Mouse (Mus musculus) adrenal gland (tissue): ENCODE data around the gene Nfib.

ENCODE experiments used
- intact Hi-C: fragments of 180-260 bp; cut with DNase I; formaldehyde crosslinking; loops from one replicate; pipeline ENCODE4 v1.15.1; 2025

The Nfib gene

DNA sequence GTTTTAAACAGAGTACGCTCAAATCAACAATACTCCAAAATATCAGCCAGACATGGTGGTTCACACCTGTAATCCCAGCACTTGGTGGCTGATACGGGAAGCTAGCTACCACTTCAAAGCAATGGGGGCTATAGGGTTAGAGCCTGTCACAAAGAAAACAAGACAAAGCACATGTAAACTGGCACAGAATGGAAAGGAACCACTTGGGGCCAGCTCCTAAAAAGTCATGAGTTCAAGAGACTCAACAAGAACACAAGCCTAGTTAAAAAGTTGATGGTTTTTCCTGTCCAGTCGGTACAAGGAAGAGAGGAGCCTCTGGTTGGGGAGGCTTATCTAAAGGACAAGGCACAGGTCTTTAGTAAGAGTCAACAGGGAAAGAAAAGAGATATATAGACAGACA is 327.9 kb downstream of the Nfib start:
- intact Hi-C loops: no loop called here

- intact Hi-C loops: no loop called here
Measured at GRCm38 (mm10) chr4:82374560-82374959, 331.0 kb downstream of the Nfib start.

GRCm38 (mm10) chr4:82372217-82372616 is 333.3 kb downstream of the Nfib start:
- intact Hi-C loops: no loop called here

GRCm38 (mm10) chr4:82371471-82371870 is 334.1 kb downstream of the Nfib start:
- intact Hi-C loops: no loop called here

GRCm38 (mm10) chr4:82369011-82369776 is 336.4 kb downstream of the Nfib start:
- intact Hi-C loops: no loop called here

DNA sequence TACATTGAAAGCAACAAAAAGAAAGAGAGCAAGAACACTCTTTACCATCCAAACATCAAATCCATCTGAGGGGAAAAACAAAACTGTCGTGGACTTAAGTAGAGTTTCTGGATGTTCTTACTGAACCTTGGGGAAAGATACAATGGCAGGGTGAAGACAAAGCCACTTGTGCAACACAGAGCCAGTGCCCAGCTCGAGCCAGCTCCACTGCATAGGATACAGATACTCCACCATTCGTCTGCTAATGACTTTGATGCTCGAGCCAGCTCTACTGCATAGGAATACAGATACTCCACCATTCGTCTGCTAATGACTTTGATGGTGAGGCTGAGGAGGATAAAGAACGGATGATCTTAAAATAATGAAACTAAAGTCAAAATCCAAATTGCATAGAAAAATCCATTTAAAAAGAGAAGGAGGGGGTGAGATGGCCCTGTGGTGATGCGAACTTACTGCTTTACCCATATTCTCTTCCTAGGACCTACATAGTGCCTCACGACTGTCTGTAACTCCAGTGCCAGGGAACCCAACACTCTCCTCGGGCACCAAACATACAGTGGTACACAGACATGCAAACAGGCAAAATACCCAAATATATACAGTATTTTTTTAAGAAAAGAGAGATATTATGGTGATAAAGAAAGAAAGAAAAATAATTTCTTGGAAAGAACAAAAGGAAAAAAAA is 337.3 kb downstream of the Nfib start:
- intact Hi-C loops: no loop called here

- intact Hi-C loops: no loop called here
Measured at GRCm38 (mm10) chr4:82364696-82365385, 340.7 kb downstream of the Nfib start.

GRCm38 (mm10) chr4:82363951-82364350 is 341.6 kb downstream of the Nfib start:
- intact Hi-C loops: no loop called here

DNA sequence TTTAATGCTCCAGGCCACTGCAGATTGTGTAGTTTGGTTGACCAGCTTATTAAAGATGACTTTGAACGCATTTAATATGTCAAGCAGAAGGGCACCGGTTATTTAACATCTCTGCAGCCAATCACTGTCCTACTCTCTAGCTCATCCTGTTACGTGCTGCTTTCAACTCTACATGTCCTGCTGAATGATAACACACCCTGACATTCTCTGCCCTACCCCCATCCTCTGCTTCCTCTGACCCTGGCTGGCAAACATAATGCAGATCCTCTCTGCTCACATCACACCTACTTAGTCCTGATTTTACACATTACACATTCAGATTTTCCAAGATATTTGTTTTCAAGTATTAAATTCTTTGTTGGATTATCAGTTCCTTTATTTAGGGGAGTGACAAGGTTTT is 343.3 kb downstream of the Nfib start:
- intact Hi-C loops: no loop called here

- intact Hi-C loops: no loop called here
Measured at GRCm38 (mm10) chr4:82360081-82360511, 345.5 kb downstream of the Nfib start.

GRCm38 (mm10) chr4:82359110-82359509 is 346.4 kb downstream of the Nfib start:
- intact Hi-C loops: no loop called here

- intact Hi-C loops: no loop called here
Measured at GRCm38 (mm10) chr4:82349006-82349405, 356.5 kb downstream of the Nfib start.

DNA sequence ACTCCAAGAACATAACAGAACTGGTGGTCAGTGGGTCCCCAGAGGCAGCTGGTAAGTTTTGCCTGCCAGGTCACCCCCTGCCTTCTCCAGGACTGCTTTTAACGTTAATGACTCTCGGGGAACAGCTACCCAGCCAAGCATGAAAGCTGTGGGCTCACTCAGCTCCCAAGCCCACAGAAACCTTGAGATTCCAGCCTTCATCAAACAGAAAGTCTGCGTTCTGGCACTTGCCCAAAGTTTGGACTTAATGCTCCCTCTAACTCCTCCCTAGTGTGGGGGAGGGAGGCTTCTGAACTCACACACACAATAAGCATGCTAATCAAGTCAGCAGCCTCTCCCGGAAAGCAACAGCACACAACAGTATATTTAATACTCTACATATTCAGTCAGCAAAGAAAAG is 360.8 kb downstream of the Nfib start:
- intact Hi-C loops: loop anchor here (5.0 kb wide), 1 partner anchor 158 kb away; no protein-coding TSS in a partner anchor

- intact Hi-C loops: loop anchor here (5.0 kb wide), 1 partner anchor 158 kb away; no protein-coding TSS in a partner anchor
Measured at GRCm38 (mm10) chr4:82344224-82344623, 361.3 kb downstream of the Nfib start.

- intact Hi-C loops: no loop called here
Measured at GRCm38 (mm10) chr4:82338930-82339329, 366.6 kb downstream of the Nfib start.

- intact Hi-C loops: no loop called here
Measured at GRCm38 (mm10) chr4:82338481-82338880, 367.1 kb downstream of the Nfib start.

GRCm38 (mm10) chr4:82336951-82337381 is 368.6 kb downstream of the Nfib start:
- intact Hi-C loops: no loop called here

DNA sequence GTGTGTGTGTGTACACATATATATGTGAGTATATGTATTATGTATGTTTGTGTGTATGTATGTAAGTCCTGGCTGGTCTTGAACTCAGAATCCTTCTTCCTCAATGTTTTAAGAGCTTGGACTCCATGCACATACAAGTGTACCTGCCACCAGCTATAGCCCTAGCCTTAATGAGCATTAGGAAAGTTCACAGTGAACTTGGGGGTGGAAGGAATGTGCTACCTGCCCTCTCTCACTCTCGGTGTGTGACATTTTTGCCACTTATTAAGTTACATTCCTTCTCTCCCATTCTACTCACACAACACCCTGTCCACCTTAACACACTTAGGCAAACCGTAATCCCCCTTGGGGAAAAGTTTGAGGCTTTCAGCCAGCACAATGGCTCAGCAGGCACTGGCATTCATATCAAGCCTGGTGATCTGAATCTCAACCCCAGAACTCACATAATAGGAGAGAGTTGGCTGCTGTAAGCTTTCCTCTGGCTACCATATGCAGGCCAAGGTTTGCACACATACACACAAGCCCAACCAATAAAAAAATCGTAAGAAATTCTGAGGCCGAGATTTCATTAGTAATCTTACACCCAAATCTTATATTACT is 370.2 kb downstream of the Nfib start:
- intact Hi-C loops: no loop called here

- intact Hi-C loops: no loop called here
Measured at GRCm38 (mm10) chr4:82333413-82333812, 372.1 kb downstream of the Nfib start.

- intact Hi-C loops: no loop called here
Measured at GRCm38 (mm10) chr4:82330095-82330494, 375.5 kb downstream of the Nfib start.

GRCm38 (mm10) chr4:82326140-82326529 is 379.4 kb downstream of the Nfib start:
- intact Hi-C loops: no loop called here
